Mouse (Mus musculus) megakaryocyte, embryonic 14.5 days (primary cell): ENCODE measurements around the gene Rpn1.

Source experiments
- FLI1 ChIP-seq: IDR thresholded peaks from 2 replicates; pipeline ENCODE4 v1.6.1; 2012; ENCODE audit warnings: low read length, inconsistent platforms, mixed read lengths
- GATA1 ChIP-seq: IDR thresholded peaks from 3 replicates; pipeline ENCODE4 v1.6.1; 2012; ENCODE audit warnings: mixed read lengths, low read length, inconsistent platforms, borderline replicate concordance

DNA sequence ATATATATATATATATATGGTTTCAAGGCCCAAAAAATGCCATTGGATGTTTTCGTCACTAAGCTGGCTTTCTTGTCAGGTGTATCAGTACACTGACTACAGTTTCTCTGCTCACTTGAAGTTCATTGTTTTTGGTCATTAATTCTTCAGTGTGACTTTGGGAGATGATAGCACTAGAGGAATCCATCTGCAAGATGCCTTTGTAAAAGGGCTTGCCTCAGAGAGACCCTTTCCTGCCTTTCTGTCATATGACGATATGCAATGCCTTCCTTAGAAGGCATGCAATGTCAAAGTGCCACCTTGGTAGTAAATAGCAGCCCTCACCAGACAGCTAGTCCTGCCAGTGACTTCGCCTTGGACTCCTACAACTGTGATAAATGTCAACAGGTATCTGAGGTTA lies 610 bp upstream of the Rpn1 start:
- TF ChIP-seq GATA1, result no peak
- TF ChIP-seq FLI1, result no peak
